Mouse (Mus musculus): ENCODE data around the gene Kif23.

- TF ChIP-seq POLR2A (IDR thresholded peaks at IDR 0.05; ENCODE audit: borderline replicate concordance, extremely low read depth, insufficient read depth, insufficient read length, poor library complexity, severe bottlenecking) (no peak), CTCF (IDR thresholded peaks at IDR 0.05; ENCODE audit: borderline replicate concordance, extremely low read depth, insufficient read depth, insufficient read length) (no peak)
Measured at GRCm38 (mm10) chr9:61895014-61895413, 51.6 kb downstream of the Kif23 start.

All from brain, embryonic 14.5 days (tissue).